Mouse (Mus musculus) limb, embryonic 14.5 days (tissue): ENCODE measurements around the gene Cfap61. TPM values are rescaled to one million over a fixed set of nuclear protein-coding genes. Genes with fewer than 3 reads are reported as not detected.

Source experiments
- ATAC-seq: fragments of 200-750 bp; cut with Nextera tagmentation; 2 replicates; pipeline ENCODE4 v1.8.0; 2017; ENCODE audit warnings: low read depth, moderate number of reproducible peaks, moderate TSS enrichment; ENCODE audit not compliant: low FRiP score
- DNase-seq: peaks from one replicate; pipeline ENCODE4 v3.0.0-alpha.2; 2015; ENCODE audit warnings: low spot score
- H3K27ac ChIP-seq: fragments of 300-500 bp; sonication (generic); replicated peaks from 2 replicates; pipeline ENCODE4 v1.5.1; 2014; ENCODE audit warnings: low read depth, mild to moderate bottlenecking, low read length, moderate library complexity, mixed read lengths
- H3K27me3 ChIP-seq: fragments of 300-500 bp; sonication (generic); 2 replicates; pipeline ENCODE4 v1.6.1; 2014; ENCODE audit warnings: low read length, mixed read lengths; ENCODE audit not compliant: control insufficient read depth, insufficient read depth
- H3K36me3 ChIP-seq: fragments of 300-500 bp; sonication (generic); 2 replicates; pipeline ENCODE4 v1.6.1; 2014; ENCODE audit warnings: mild to moderate bottlenecking, low read length, moderate library complexity, mixed read lengths; ENCODE audit not compliant: control insufficient read depth, insufficient read depth
- H3K4me1 ChIP-seq: fragments of 300-500 bp; sonication (generic); 2 replicates; pipeline ENCODE4 v1.6.1; 2014; ENCODE audit warnings: antibody characterized with exemption, low read length, mixed read lengths; ENCODE audit not compliant: control insufficient read depth, insufficient read depth
- H3K4me2 ChIP-seq: fragments of 300-500 bp; sonication (generic); replicated peaks from 2 replicates; pipeline ENCODE4 v1.6.1; 2014; ENCODE audit warnings: low read depth, mild to moderate bottlenecking, low read length, moderate library complexity; ENCODE audit not compliant: severe bottlenecking
- H3K4me3 ChIP-seq: fragments of 300-500 bp; sonication (generic); replicated peaks from 2 replicates; pipeline ENCODE4 v1.5.1; 2014; ENCODE audit warnings: low read length
- H3K9ac ChIP-seq: fragments of 300-500 bp; sonication (generic); 2 replicates; pipeline ENCODE4 v1.6.1; 2014; ENCODE audit warnings: mild to moderate bottlenecking, low read depth, low read length, moderate library complexity; ENCODE audit not compliant: severe bottlenecking
- H3K9me3 ChIP-seq: fragments of 300-500 bp; sonication (generic); 2 replicates; pipeline ENCODE4 v1.6.1; 2016; ENCODE audit warnings: low read length; ENCODE audit not compliant: control insufficient read depth
- POLR2A ChIP-seq: fragments of 200-500 bp; IDR thresholded peaks from 2 replicates; pipeline ENCODE4 v1.8.0; 2012; ENCODE audit warnings: inconsistent platforms, mild to moderate bottlenecking, moderate library complexity, borderline replicate concordance; ENCODE audit not compliant: insufficient read depth, insufficient read length; ENCODE audit errors: extremely low read depth
- WGBS: fragments of 180-500 bp; shearing (Covaris S2); extraction: QIAGEN DNeasy Blood & Tissue Kit; methylation state at CpG from one replicate; pipeline ENCODE4 v1.1.7; 2014; 5-methylcytosine and 5-hydroxymethylcytosine counted together
- polyA plus RNA-seq, 2 experiments: library from polyadenylated mRNA; depleted of rRNA in 1 of 2; stranded (reverse) in 1 of 2; unstranded in 1 of 2; fragments of >200 nt; fragmentation: Nextera tagmentation in 1 of 2; extraction: Ambion mirVana in 1 of 2; gene quantifications; 2 replicates each; pipeline versions ENCODE4 v1.2.1 to v1.2.3; 2012 to 2014

Cfap61 gene
- polyA plus RNA-seq, 2 experiments = 0.15 TPM; not detected in 1

GRCm38 (mm10) chr2:146262215-146262614 is 327.6 kb downstream of the Cfap61 start:
- no peak overlapping the region for H3K4me3 ChIP-seq
- H3K27ac ChIP-seq = no peak overlapping the region
- no peak overlapping the region for H3K9ac ChIP-seq
- no peaks in the 10 kb centered on the region for H3K9me3 ChIP-seq
- ATAC-seq (no peak), DNase-seq (no peak)
- H3K36me3 ChIP-seq = no peaks in the 10 kb centered on the region
- no peak for TF ChIP-seq POLR2A
- H3K4me1 ChIP-seq = peaks cover 5% of the 10 kb centered on the region
- no peaks in the 10 kb centered on the region for H3K27me3 ChIP-seq
- WGBS = 22% methylated on average over 10 of the region's 10 CpGs
- H3K4me2 ChIP-seq = no peak overlapping the region

GRCm38 (mm10) chr2:146262966-146263365 is 328.4 kb downstream of the Cfap61 start:
- no peak for TF ChIP-seq POLR2A
- Histone ChIP-seq H3K9me3 (no peaks in the 10 kb centered on the region), H3K27me3 (no peaks in the 10 kb centered on the region), H3K27ac (no peak overlapping the region), H3K36me3 (no peaks in the 10 kb centered on the region), H3K4me3 (no peak overlapping the region), H3K9ac (no peak overlapping the region), H3K4me2 (no peak overlapping the region), H3K4me1 (peaks cover 5% of the 10 kb centered on the region)
- DNase-seq = no peak
- ATAC-seq = no peak

Other genes with a start within 250 kb of the Cfap61 start
- 80.7 and 103 TPM in 2 replicates for gene Naa20, start 32.7 kb upstream of the Cfap61 start, polyA plus RNA-seq (2012; rRNA removed)
- 186 and 189 TPM in 2 replicates for gene Naa20, start 32.7 kb upstream of the Cfap61 start, polyA plus RNA-seq (2014; fragmentation: Nextera tagmentation; extraction: Ambion mirVana)
- gene Crnkl1, start 230 bp downstream of the Cfap61 start, polyA plus RNA-seq (2012; rRNA removed) = 13.3 and 17.2 TPM in 2 replicates
- gene Crnkl1, start 230 bp downstream of the Cfap61 start, polyA plus RNA-seq (2014; fragmentation: Nextera tagmentation; extraction: Ambion mirVana) = 23.7 and 29.5 TPM in 2 replicates